Mouse (Mus musculus) embryonic fibroblast, embryonic 13.5 days (primary cell): ENCODE measurements around the gene Nsd2.

Experiments
- CTCF ChIP-seq: IDR thresholded peaks from 2 replicates; pipeline ENCODE4 v1.5.1; 2011; ENCODE audit warnings: mild to moderate bottlenecking, control low read depth, low read length, moderate library complexity, borderline replicate concordance; ENCODE audit not compliant: insufficient read depth
- POLR2A ChIP-seq: IDR thresholded peaks from 2 replicates; pipeline ENCODE4 v1.6.1; 2011; ENCODE audit warnings: low read depth, mild to moderate bottlenecking, control low read depth, low read length, moderate library complexity

- TF ChIP-seq CTCF = no peak
- no peak for TF ChIP-seq POLR2A
Observed at GRCm38 (mm10) chr5:33822456-33822855, 1.9 kb downstream of the Nsd2 start.
